Mouse (Mus musculus): Measurements from ENCODE around the gene Rasl11a.
"Not testable (repeated sequence)": the region's sequence is repeated elsewhere in the genome, so short reads cannot be mapped to it uniquely, and the experiment has no call there.

Rasl11a gene

GRCm38 (mm10) chr5:146893478-146894182 is 48.8 kb downstream of the Rasl11a start:
- no peak for DNase-seq

- DNase-seq, result not testable (repeated sequence)
Observed at GRCm38 (mm10) chr5:146895667-146896066, 50.8 kb downstream of the Rasl11a start.

GRCm38 (mm10) chr5:146896973-146897372 is 52.1 kb downstream of the Rasl11a start:
- no peak for DNase-seq
